Mouse (Mus musculus) lung, adult 10 weeks (tissue): ENCODE results near the gene Axin1. TPM values are rescaled to one million over a fixed set of nuclear protein-coding genes. Genes with fewer than 3 reads are reported as not detected.

Experiments used
- polyA plus RNA-seq: library from polyadenylated mRNA; stranded (reverse); fragments of 350-450 nt; fragmentation: Illumina TruSeq; extraction: RNeasy Lipid Tissue Mini Kit (QIAGEN cat#74804); gene quantifications from one replicate; pipeline ENCODE4 v1.2.3, GENCODE M21; 2014; ENCODE audit warnings: low read depth, low replicate concordance; ENCODE audit not compliant: insufficient read depth

Axin1 gene
- 18.3 TPM for polyA plus RNA-seq

DNA sequence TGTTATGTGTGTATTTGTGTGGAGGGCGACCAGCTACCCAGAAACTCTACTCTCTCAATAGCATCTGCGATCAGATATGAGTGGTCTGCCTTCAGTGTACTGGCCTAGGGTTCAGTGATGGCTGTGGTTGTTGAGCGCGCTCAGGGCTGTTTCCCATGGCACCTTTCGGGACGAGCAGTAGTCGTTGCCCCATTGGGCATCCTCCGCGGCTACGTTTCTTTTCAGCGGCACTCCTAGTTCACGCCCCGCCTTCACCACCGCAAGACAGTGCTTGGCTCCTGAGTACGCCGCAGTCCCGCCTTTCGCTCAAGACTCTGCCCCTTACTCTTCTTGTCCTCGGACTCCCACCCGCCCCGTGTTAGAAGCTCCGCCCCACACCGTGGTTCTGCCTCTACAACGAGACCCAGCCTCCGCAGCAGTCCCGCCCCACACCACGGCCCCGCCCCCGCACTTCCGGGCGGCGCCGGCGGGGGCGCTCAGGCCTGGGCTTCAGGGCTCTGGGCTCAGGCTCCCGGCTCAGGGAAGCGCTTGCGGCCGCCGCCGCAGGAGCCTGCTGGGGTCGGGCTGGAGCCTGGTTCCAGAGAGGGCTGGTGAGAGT is at the start of gene Axin1:
Axin1 (plus strand) TSS at position 450 of the 598 bp plus-strand sequence.

GRCm38 (mm10) chr17:26089905-26090632 is 48.4 kb upstream of the Axin1 start, which contains the start of gene Decr2:
Gene Decr2 (minus strand): TSS chr17:26090337.

GRCm38 (mm10) chr17:26095121-26095740 is 43.3 kb upstream of the Axin1 start, which contains the start of gene Nme4:
Gene Nme4 (minus strand): TSS chr17:26095602.

DNA sequence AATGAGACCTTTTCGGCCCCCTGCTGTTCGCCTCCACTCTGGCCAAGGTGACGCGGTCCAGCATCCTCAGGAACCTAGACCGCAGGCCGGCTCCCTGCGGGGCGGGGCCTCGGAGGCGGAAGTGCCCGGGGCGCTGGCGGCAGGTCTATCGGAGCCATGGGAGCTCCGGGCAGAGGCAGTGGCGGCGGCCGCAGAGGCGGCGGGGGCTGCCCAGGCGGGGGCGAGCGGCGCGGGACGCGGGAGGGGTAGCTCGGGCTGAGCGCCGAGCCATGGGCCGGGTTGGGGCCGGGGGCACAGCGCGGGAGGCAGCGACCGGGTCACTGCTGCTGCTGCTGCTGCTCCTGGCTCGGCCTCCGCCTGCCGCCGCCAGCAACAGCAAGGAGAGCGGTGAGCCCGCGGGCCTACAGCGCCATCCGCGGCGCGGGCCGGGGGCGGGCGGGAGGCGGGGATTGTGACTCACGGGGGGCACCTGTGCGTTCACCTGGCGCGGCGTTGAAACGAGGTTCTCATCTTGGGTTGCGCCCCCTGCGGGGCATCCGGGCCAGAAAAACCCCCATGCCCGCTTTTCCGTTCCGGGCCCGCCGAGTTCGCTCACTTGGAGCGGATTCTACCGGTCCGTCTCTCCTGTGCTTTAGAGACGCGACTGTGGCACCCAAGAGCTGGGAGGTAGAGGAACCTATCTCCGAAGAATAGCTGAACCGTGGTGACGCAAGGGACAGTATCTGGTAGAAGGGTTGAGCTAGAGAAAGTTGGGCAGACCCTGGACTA is 25.1 kb upstream of the Axin1 start, which contains the start of gene Tmem8:
Tmem8 (plus strand) TSS at position 119 of the 768 bp plus-strand sequence.

DNA sequence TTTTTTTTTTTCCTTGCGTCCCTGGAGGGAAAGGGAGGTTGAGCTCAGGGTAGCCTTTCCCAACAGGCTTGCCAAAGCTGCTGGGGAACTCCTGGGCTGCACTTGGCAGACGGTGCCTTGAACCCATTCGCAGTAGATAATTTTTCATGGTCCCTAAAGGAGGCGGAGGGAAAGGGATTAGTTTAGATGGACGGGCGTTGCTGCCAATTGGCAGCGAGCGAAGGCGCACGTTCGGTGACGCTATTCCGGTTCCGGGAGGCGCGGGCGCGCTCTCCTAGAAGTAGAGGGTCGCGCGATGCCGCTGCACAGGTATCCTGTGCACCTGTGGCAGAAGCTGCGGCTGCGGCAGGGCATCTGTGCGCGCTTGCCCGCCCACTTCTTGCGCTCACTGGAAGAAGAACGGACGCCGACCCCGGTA is 15.2 kb upstream of the Axin1 start, which contains the start of gene Mrpl28:
Mrpl28 (plus strand) TSS at position 234 of the 418 bp plus-strand sequence.

GRCm38 (mm10) chr17:26198892-26199291 is 60.4 kb downstream of the Axin1 start, which contains the start of gene Pdia2:
Gene Pdia2 (minus strand): TSS chr17:26199087.

GRCm38 (mm10) chr17:26202737-26203136 is 64.2 kb downstream of the Axin1 start, which contains the start of gene Rgs11:
Gene Rgs11 (plus strand): TSS chr17:26202951.

GRCm38 (mm10) chr17:26207686-26208085 is 69.2 kb downstream of the Axin1 start, which contains the start of gene Arhgdig:
Gene Arhgdig (minus strand): TSS chr17:26207786.

GRCm38 (mm10) chr17:26244101-26244841 is 105.8 kb downstream of the Axin1 start, which contains the start of gene Fam234a:
Gene Fam234a (minus strand): TSS chr17:26244242.

Other genes starting within 250 kb of the Axin1 start
- gene Rab40c, start 219.0 kb upstream of the Axin1 start, polyA plus RNA-seq, result 16.6 TPM
- 34.5 TPM for gene Pigq, start 193.8 kb upstream of the Axin1 start, polyA plus RNA-seq
- 7.5 TPM for gene Nhlrc4, start 193.7 kb upstream of the Axin1 start, polyA plus RNA-seq
- not detected for gene A930017K11Rik, start 186.1 kb upstream of the Axin1 start, polyA plus RNA-seq
- gene Capn15, start 152.9 kb upstream of the Axin1 start, polyA plus RNA-seq, result 6.4 TPM
- gene Rab11fip3, start 69.1 kb upstream of the Axin1 start, polyA plus RNA-seq, result 10.4 TPM
- 9.6 TPM for gene Decr2, start 48.4 kb upstream of the Axin1 start, polyA plus RNA-seq
- 3.2 TPM for gene Nme4, start 43.1 kb upstream of the Axin1 start, polyA plus RNA-seq
- 10.8 TPM for gene Tmem8, start 25.4 kb upstream of the Axin1 start, polyA plus RNA-seq
- 76.8 TPM for gene Mrpl28, start 15.2 kb upstream of the Axin1 start, polyA plus RNA-seq
- 0.95 TPM for gene Pdia2, start 60.4 kb downstream of the Axin1 start, polyA plus RNA-seq
- gene Rgs11, start 64.3 kb downstream of the Axin1 start, polyA plus RNA-seq, result 12.0 TPM
- 39.2 TPM for gene Arhgdig, start 69.1 kb downstream of the Axin1 start, polyA plus RNA-seq
- 29.0 TPM for gene Fam234a, start 105.6 kb downstream of the Axin1 start, polyA plus RNA-seq
- gene Luc7l, start 114.2 kb downstream of the Axin1 start, polyA plus RNA-seq, result 22.6 TPM